Mouse (Mus musculus) CH12.LX (cell line): ENCODE measurements around the gene Rgp1.

Experiments
- BHLHE40 ChIP-seq: IDR thresholded peaks from 2 replicates; pipeline ENCODE4 v1.6.1; 2011; ENCODE audit warnings: mild to moderate bottlenecking, low read depth, low read length, improper control_type of control experiment
- CHD1 ChIP-seq: IDR thresholded peaks from 2 replicates; pipeline ENCODE4 v1.6.1; 2012; ENCODE audit warnings: low read depth, low read length, improper control_type of control experiment, inconsistent platforms
- CHD2 ChIP-seq: IDR thresholded peaks from 2 replicates; pipeline ENCODE4 v1.6.1; 2011; ENCODE audit warnings: low read length, improper control_type of control experiment
- CTCF ChIP-seq, 2 experiments: IDR thresholded peaks in 1 of 2; conservative IDR thresholded peaks in 1 of 2; 2 replicates each; pipeline ENCODE4 v1.5.1; 2011 to 2012; ENCODE audit warnings: low read depth in 2 of 2, low read length in 2 of 2, improper control_type of control experiment in 1 of 2, inconsistent platforms in 1 of 2, mild to moderate bottlenecking in 1 of 2, moderate library complexity in 1 of 2
- EP300 ChIP-seq: IDR thresholded peaks from 2 replicates; pipeline ENCODE4 v1.6.1; 2011; ENCODE audit warnings: low read length, improper control_type of control experiment
- MAX ChIP-seq: IDR thresholded peaks from 2 replicates; pipeline ENCODE4 v1.6.1; 2011; ENCODE audit warnings: low read length, improper control_type of control experiment
- MEF2A ChIP-seq: IDR thresholded peaks from 2 replicates; pipeline ENCODE4 v1.6.1; 2014; ENCODE audit warnings: low read depth, mild to moderate bottlenecking, inconsistent platforms, low read length, improper control_type of control experiment, borderline replicate concordance
- MYC ChIP-seq: IDR thresholded peaks from 2 replicates; pipeline ENCODE4 v1.6.1; 2011; ENCODE audit warnings: low read depth, mild to moderate bottlenecking, improper control_type of control experiment, low read length
- POLR2A ChIP-seq: IDR thresholded peaks from 2 replicates; pipeline ENCODE4 v1.6.1; 2011; ENCODE audit warnings: low read depth, mild to moderate bottlenecking, improper control_type of control experiment, low read length
- POLR2AphosphoS2 ChIP-seq: IDR thresholded peaks from 2 replicates; pipeline ENCODE4 v1.6.1; 2011; ENCODE audit warnings: low read depth, low read length, improper control_type of control experiment
- SMC3 ChIP-seq: IDR thresholded peaks from 2 replicates; pipeline ENCODE4 v1.6.1; 2011; ENCODE audit warnings: low read depth, low read length, improper control_type of control experiment
- TCF12 ChIP-seq: IDR thresholded peaks from 2 replicates; pipeline ENCODE4 v1.6.1; 2014; ENCODE audit warnings: low read depth, mild to moderate bottlenecking, inconsistent platforms, low read length, improper control_type of control experiment
- USF1 ChIP-seq: IDR thresholded peaks from 2 replicates; pipeline ENCODE4 v1.6.1; 2014; ENCODE audit warnings: low read depth, mild to moderate bottlenecking, inconsistent platforms, low read length, improper control_type of control experiment
- ZMIZ1 ChIP-seq: IDR thresholded peaks from 2 replicates; pipeline ENCODE4 v1.6.1; 2012; ENCODE audit warnings: low read depth, mild to moderate bottlenecking, inconsistent platforms, low read length, improper control_type of control experiment

DNA sequence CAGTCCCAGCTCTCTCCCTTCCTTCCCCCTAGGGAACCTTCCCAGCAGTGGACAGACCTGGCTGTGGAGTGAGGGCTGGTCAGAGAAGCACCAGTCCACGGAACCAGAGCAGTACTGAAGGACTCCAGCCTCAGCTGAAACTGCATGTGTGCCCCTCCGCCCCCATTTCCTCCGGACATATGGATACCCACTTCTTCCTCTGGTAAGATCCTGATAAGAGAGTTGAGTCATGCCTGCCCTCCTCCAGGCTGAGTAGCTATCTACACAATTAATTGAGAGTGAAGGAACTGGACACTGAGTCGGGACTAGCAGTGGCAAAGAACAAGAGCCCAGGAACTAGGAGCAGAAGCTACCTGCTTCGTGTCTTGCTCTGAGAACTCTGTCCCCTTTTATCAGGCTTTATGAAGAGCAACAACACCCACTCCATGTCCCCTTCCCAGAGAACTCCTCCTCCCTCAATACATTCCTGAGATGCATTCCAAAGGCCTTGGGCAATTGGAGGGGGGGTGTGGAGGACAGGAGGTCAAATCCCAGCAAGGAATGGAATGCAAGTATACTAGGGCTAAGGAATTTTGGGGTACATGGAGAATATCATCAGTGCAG is 20.4 kb upstream of the Rgp1 start:
- TF ChIP-seq BHLHE40 (no peak), CTCF (conservative IDR thresholded peaks at IDR 0.05 in 1 of 2, IDR thresholded peaks at IDR 0.05 in 1 of 2; ENCODE audit: low read depth in 2 of 2, low read length in 2 of 2) (no peak), POLR2A (no peak), MAX (no peak), EP300 (no peak), ZMIZ1 (no peak), TCF12 (no peak), SMC3 (no peak), POLR2AphosphoS2 (no peak), CHD2 (no peak), CHD1 (no peak), MYC (no peak), USF1 (no peak), MEF2A (no peak)
